Mouse (Mus musculus): Measurements from ENCODE around the gene Smbd1. TPM values are rescaled to one million over a fixed set of nuclear protein-coding genes. Genes with fewer than 3 reads are reported as not detected.

Gene Smbd1
- polyA plus RNA-seq, 1 experiment = not detected

GRCm38 (mm10) chr16:32812888-32813361 is 2.6 kb upstream of the Smbd1 start:
- Histone ChIP-seq H3K36me3 (ENCODE audit: control insufficient read depth, insufficient read depth, low read length, poor library complexity, severe bottlenecking) (no peaks in the 10 kb centered on the region), H3K4me1 (ENCODE audit: control insufficient read depth, insufficient read depth, low read length) (peaks cover 10% of the 10 kb centered on the region), H3K27ac (ENCODE audit: insufficient read depth, low read length) (no peak overlapping the region), H3K9ac (ENCODE audit: low read depth, poor library complexity, severe bottlenecking) (no peak overlapping the region), H3K27me3 (ENCODE audit: control insufficient read depth, insufficient read depth, low read length, poor library complexity, severe bottlenecking) (no peaks in the 10 kb centered on the region), H3K9me3 (replicated peaks; ENCODE audit: control insufficient read depth, insufficient read depth, low read length, poor library complexity, severe bottlenecking) (no peaks in the 10 kb centered on the region), H3K4me3 (ENCODE audit: low read depth, low read length) (peak overlapping the region; percentile 42)
- TF ChIP-seq CTCF (IDR thresholded peaks at IDR 0.05; ENCODE audit: low read depth, low read length) (peak; percentile 81), POLR2A (IDR thresholded peaks at IDR 0.05; ENCODE audit: insufficient read depth, low read length) (no peak)

DNA sequence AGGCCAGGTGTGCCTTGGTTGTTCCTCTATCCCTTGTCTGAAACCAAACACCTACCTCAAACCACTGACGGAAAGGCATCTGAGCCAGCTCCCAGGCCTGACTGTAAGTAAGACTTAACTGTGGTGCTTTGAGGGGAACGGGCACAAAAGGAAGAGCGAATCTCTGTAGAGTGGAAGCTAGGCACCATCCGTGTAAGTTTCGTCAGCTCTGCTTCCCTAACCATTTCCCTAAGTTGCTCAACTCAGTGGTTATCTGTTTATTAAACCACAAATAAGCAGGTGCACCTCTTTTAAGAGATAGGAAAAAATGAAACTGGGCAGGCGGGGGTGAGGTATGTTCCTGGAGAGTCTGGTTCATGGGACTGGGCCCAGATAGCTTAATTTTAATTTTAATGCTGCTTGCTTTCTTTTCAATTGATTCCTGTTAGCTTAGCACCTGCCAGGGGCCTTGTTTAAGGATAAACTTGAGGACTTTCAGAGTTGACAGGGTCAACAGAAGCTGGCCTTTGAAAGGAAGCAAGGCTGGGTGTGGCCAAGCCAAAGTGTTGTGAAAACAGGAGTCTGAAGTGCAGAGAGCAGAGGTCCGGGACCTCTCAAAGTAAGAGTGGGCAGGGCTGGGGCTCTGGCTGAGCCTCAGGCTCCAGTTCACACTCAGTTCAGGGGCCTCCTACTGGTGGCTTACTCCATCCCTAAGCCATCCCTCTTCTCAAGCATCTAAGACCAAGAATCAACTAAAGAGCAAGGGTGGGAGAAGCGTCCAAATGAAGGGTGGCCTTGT is 2.7 kb downstream of the Smbd1 start:
- Histone ChIP-seq H3K9ac (ENCODE audit: low read depth, poor library complexity, severe bottlenecking) (no peak overlapping the region), H3K4me3 (ENCODE audit: low read depth, low read length) (no peak overlapping the region), H3K27me3 (ENCODE audit: control insufficient read depth, insufficient read depth, low read length, poor library complexity, severe bottlenecking) (no peaks in the 10 kb centered on the region), H3K36me3 (ENCODE audit: control insufficient read depth, insufficient read depth, low read length, poor library complexity, severe bottlenecking) (no peaks in the 10 kb centered on the region), H3K4me1 (ENCODE audit: control insufficient read depth, insufficient read depth, low read length) (peaks cover 11% of the 10 kb centered on the region), H3K27ac (ENCODE audit: insufficient read depth, low read length) (peak overlapping the region; percentile 2), H3K9me3 (replicated peaks; ENCODE audit: control insufficient read depth, insufficient read depth, low read length, poor library complexity, severe bottlenecking) (no peaks in the 10 kb centered on the region)
- TF ChIP-seq POLR2A (IDR thresholded peaks at IDR 0.05; ENCODE audit: insufficient read depth, low read length) (no peak), CTCF (IDR thresholded peaks at IDR 0.05; ENCODE audit: low read depth, low read length) (no peak), EP300 (IDR thresholded peaks at IDR 0.05; ENCODE audit: insufficient read depth, low read depth, low read length) (0 out of 2 replicates have a peak, but pooled peaks have one; percentile 16)

- no peak overlapping the region for H3K27ac ChIP-seq (ENCODE audit: insufficient read depth, low read length)
- H3K9me3 ChIP-seq (replicated peaks; ENCODE audit: control insufficient read depth, insufficient read depth, low read length, poor library complexity, severe bottlenecking) = no peaks in the 10 kb centered on the region; the same call in 1 of the 2 replicates
- H3K27me3 ChIP-seq (ENCODE audit: control insufficient read depth, insufficient read depth, low read length, poor library complexity, severe bottlenecking) = no peaks in the 10 kb centered on the region
- H3K36me3 ChIP-seq (ENCODE audit: control insufficient read depth, insufficient read depth, low read length, poor library complexity, severe bottlenecking) = no peaks in the 10 kb centered on the region
- TF ChIP-seq CTCF (IDR thresholded peaks at IDR 0.05; ENCODE audit: low read depth, low read length) (no peak), POLR2A (IDR thresholded peaks at IDR 0.05; ENCODE audit: insufficient read depth, low read length) (no peak), EP300 (IDR thresholded peaks at IDR 0.05; ENCODE audit: insufficient read depth, low read depth, low read length) (no peak)
- peaks cover 13% of the 10 kb centered on the region for H3K4me1 ChIP-seq (ENCODE audit: control insufficient read depth, insufficient read depth, low read length)
- no peak overlapping the region for H3K4me3 ChIP-seq (ENCODE audit: low read depth, low read length)
- no peak overlapping the region for H3K9ac ChIP-seq (ENCODE audit: low read depth, poor library complexity, severe bottlenecking)
Measured at GRCm38 (mm10) chr16:32805151-32805550, 5.1 kb downstream of the Smbd1 start.

DNA sequence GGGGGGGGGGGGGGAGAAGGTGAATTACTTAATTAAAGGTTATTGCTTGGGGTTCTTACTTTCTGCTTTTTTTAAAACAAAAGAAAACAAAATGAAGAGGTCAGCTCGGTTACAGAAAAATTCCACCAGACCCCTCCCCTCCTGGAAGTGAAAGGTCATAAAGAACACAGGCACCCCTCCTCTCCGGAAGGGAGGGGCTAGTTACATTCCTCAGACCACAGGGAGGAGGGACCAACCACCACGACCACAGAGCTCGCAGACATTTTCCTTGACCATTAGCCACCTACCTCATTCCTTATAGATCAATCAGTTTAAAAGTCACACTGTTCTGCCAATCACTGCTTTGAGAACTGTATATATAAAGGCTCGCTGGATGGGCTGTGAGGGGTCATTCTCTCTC is 6.4 kb downstream of the Smbd1 start:
- TF ChIP-seq EP300 (IDR thresholded peaks at IDR 0.05; ENCODE audit: insufficient read depth, low read depth, low read length) = 0 out of 2 replicates have a peak, but pooled peaks have one; percentile 9
- TF ChIP-seq CTCF (IDR thresholded peaks at IDR 0.05; ENCODE audit: low read depth, low read length) = no peak
- no peak for TF ChIP-seq POLR2A (IDR thresholded peaks at IDR 0.05; ENCODE audit: insufficient read depth, low read length)
- H3K4me1 ChIP-seq (ENCODE audit: control insufficient read depth, insufficient read depth, low read length) = peaks cover 13% of the 10 kb centered on the region
- H3K36me3 ChIP-seq (ENCODE audit: control insufficient read depth, insufficient read depth, low read length, poor library complexity, severe bottlenecking) = no peaks in the 10 kb centered on the region
- no peaks in the 10 kb centered on the region for H3K27me3 ChIP-seq (ENCODE audit: control insufficient read depth, insufficient read depth, low read length, poor library complexity, severe bottlenecking)
- peak overlapping the region; percentile 75 for H3K27ac ChIP-seq (ENCODE audit: insufficient read depth, low read length)
- no peak overlapping the region for H3K4me3 ChIP-seq (ENCODE audit: low read depth, low read length)
- no peaks in the 10 kb centered on the region; the same call in 1 of the 2 replicates for H3K9me3 ChIP-seq (replicated peaks; ENCODE audit: control insufficient read depth, insufficient read depth, low read length, poor library complexity, severe bottlenecking)
- H3K9ac ChIP-seq (ENCODE audit: low read depth, poor library complexity, severe bottlenecking) = no peak overlapping the region

GRCm38 (mm10) chr16:32803252-32803853 is 6.9 kb downstream of the Smbd1 start:
- no peaks in the 10 kb centered on the region for H3K27me3 ChIP-seq (ENCODE audit: control insufficient read depth, insufficient read depth, low read length, poor library complexity, severe bottlenecking)
- TF ChIP-seq POLR2A (IDR thresholded peaks at IDR 0.05; ENCODE audit: insufficient read depth, low read length) = no peak
- TF ChIP-seq EP300 (IDR thresholded peaks at IDR 0.05; ENCODE audit: insufficient read depth, low read depth, low read length) = no peak
- TF ChIP-seq CTCF (IDR thresholded peaks at IDR 0.05; ENCODE audit: low read depth, low read length) = no peak
- H3K4me1 ChIP-seq (ENCODE audit: control insufficient read depth, insufficient read depth, low read length) = peaks cover 12% of the 10 kb centered on the region
- H3K4me3 ChIP-seq (ENCODE audit: low read depth, low read length) = no peak overlapping the region
- H3K27ac ChIP-seq (ENCODE audit: insufficient read depth, low read length) = peak overlapping the region; percentile 59
- H3K9ac ChIP-seq (ENCODE audit: low read depth, poor library complexity, severe bottlenecking) = no peak overlapping the region
- H3K36me3 ChIP-seq (ENCODE audit: control insufficient read depth, insufficient read depth, low read length, poor library complexity, severe bottlenecking) = no peaks in the 10 kb centered on the region
- H3K9me3 ChIP-seq (replicated peaks; ENCODE audit: control insufficient read depth, insufficient read depth, low read length, poor library complexity, severe bottlenecking) = no peaks in the 10 kb centered on the region; the same call in 1 of the 2 replicates

DNA sequence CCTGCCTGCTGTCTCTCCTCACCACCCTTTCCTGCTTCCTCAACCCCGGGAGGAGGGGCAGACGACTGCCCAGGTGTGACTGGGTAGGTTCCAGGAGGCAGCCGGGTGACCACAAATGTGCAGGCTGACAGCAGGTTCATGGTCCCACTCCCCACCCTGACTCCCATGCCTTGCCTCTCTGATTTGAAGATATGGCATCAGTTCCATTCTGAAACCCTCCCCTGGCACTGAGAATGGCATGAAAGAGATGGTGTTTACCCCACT is 12.9 kb downstream of the Smbd1 start, which contains the start of gene Muc20:
Gene Muc20 (minus strand): TSS at position 10 of the 264 bp plus-strand sequence.
- no peak within 1 kb of the TSS for H3K9ac ChIP-seq (ENCODE audit: low read depth, poor library complexity, severe bottlenecking)
- H3K27ac ChIP-seq (ENCODE audit: insufficient read depth, low read length) = no peak within 1 kb of the TSS
- H3K9me3 ChIP-seq (replicated peaks; ENCODE audit: control insufficient read depth, insufficient read depth, low read length, poor library complexity, severe bottlenecking) = no peaks in the 10 kb centered on the region; the same call in 1 of the 2 replicates
- peaks cover 2% of the 10 kb centered on the region for H3K4me1 ChIP-seq (ENCODE audit: control insufficient read depth, insufficient read depth, low read length)
- TF ChIP-seq EP300 (IDR thresholded peaks at IDR 0.05; ENCODE audit: insufficient read depth, low read depth, low read length) = no peak
- no peak for TF ChIP-seq POLR2A (IDR thresholded peaks at IDR 0.05; ENCODE audit: insufficient read depth, low read length)
- TF ChIP-seq CTCF (IDR thresholded peaks at IDR 0.05; ENCODE audit: low read depth, low read length) = no peak
- no peaks in the 10 kb centered on the region for H3K36me3 ChIP-seq (ENCODE audit: control insufficient read depth, insufficient read depth, low read length, poor library complexity, severe bottlenecking)
- H3K4me3 ChIP-seq (ENCODE audit: low read depth, low read length) = no peak within 1 kb of the TSS
- H3K27me3 ChIP-seq (ENCODE audit: control insufficient read depth, insufficient read depth, low read length, poor library complexity, severe bottlenecking) = no peaks in the 10 kb centered on the region

All from ES-Bruce4 (cell line).